In genomic region chr7:67342067-67342625, GRCm38 (mm10) we compare ENCODE assay signal across 20 mouse cellular contexts. TPM values are rescaled to one million over a fixed set of nuclear protein-coding genes. Genes with fewer than 3 reads are reported as not detected.
DNase-seq lines count a peak whose midpoint lies in the region; ATAC-seq and TF ChIP-seq lines count a peak whose summit lies in the region.
"Had no signal": no experiment of that assay in that cellular context is flagged by ENCODE, and none has a peak within 500 bp of the region (broad histone marks: within the 10 kb centered on the region; RNA-seq: fewer than 3 reads in every experiment).

No protein-coding gene starts in this region.

- H3K27ac ChIP-seq in heart, embryonic 11.5 days (ENCODE audit: low read depth, low read length), result no peak overlapping the region
- no peak overlapping the region for H3K27ac ChIP-seq in ES-E14 (ENCODE audit: insufficient read depth, low read depth, low read length, poor library complexity, severe bottlenecking)
- no peak overlapping the region for H3K27ac ChIP-seq in heart, embryonic 10.5 days
- H3K27ac ChIP-seq: embryonic facial prominence, embryonic 13.5 days; hindbrain, embryonic 12.5 days; limb, embryonic 10.5 days; midbrain, embryonic 15.5 days had no signal

- ATAC-seq in heart, embryonic 11.5 days (replicated peaks; ENCODE audit: insufficient number of reproducible peaks, low FRiP score, low TSS enrichment), result no peak
- ATAC-seq in megakaryocyte progenitor cell, adult 5-6 weeks (replicated peaks; ENCODE audit: poor library complexity), result peak; percentile 46; the same call in 1 of the 2 replicates
- ATAC-seq: forebrain, embryonic 14.5 days; midbrain, embryonic 15.5 days had no signal

- 0 out of 2 replicates have a peak, but pooled peaks cover 3% of the 10 kb centered on the region for H3K36me3 ChIP-seq in heart, embryonic 11.5 days (ENCODE audit: control insufficient read depth, insufficient read depth, low read length)
- no peaks in the 10 kb centered on the region; the same call in 1 of the 2 replicates for H3K36me3 ChIP-seq in ES-E14 (ENCODE audit: control insufficient read depth, insufficient read depth, low read length, poor library complexity, severe bottlenecking)
- peaks cover 13% of the 10 kb centered on the region for H3K36me3 ChIP-seq in heart, embryonic 10.5 days
- H3K36me3 ChIP-seq: midbrain, embryonic 15.5 days had no signal

- no peak overlapping the region for H3K4me3 ChIP-seq in heart, embryonic 11.5 days (ENCODE audit: low read depth, low read length)
- no peak overlapping the region for H3K4me3 ChIP-seq in ES-E14 (ENCODE audit: insufficient read depth in 1 of 2, low read depth in 1 of 2, low read length in 2 of 2, poor library complexity in 1 of 2, severe bottlenecking in 1 of 2)
- H3K4me3 ChIP-seq in heart, embryonic 10.5 days, result no peak overlapping the region
- H3K4me3 ChIP-seq: embryonic facial prominence, embryonic 13.5 days; hindbrain, embryonic 12.5 days; limb, embryonic 10.5 days; midbrain, embryonic 15.5 days; myocyte had no signal

- no peaks in the 10 kb centered on the region for H3K9me3 ChIP-seq in heart, embryonic 11.5 days (replicated peaks; ENCODE audit: control insufficient read depth, low read length)
- H3K9me3 ChIP-seq in ES-E14 (ENCODE audit: control insufficient read depth, insufficient read depth, low read depth, low read length), result no peaks in the 10 kb centered on the region
- H3K9me3 ChIP-seq in heart, embryonic 10.5 days, result no peaks in the 10 kb centered on the region
- H3K9me3 ChIP-seq: hindbrain, embryonic 12.5 days; limb, embryonic 10.5 days; midbrain, embryonic 15.5 days had no signal

- in situ Hi-C loops in ES-E14 (cut with MboI; ENCODE audit: low sequenced_read_pairs in 2 of 2, unreplicated experiment in 2 of 2), result no loop called here

- H3K4me2 ChIP-seq in heart, embryonic 11.5 days, result no peak overlapping the region
- H3K4me2 ChIP-seq: embryonic facial prominence, embryonic 13.5 days; hindbrain, embryonic 12.5 days; midbrain, embryonic 15.5 days had no signal

- H3K9ac ChIP-seq in heart, embryonic 11.5 days (ENCODE audit: low read depth, low read length), result no peak overlapping the region
- no peak overlapping the region for H3K9ac ChIP-seq in ES-E14 (ENCODE audit: insufficient read depth, low read depth, low read length, poor library complexity, severe bottlenecking)
- H3K9ac ChIP-seq: embryonic facial prominence, embryonic 13.5 days; hindbrain, embryonic 12.5 days; midbrain, embryonic 15.5 days had no signal

- H3K4me1 ChIP-seq in heart, embryonic 11.5 days (ENCODE audit: control insufficient read depth, insufficient read depth, low read length), result no peaks in the 10 kb centered on the region
- H3K4me1 ChIP-seq in ES-E14 (ENCODE audit: control insufficient read depth in 2 of 2, insufficient read depth in 2 of 2, low read length in 2 of 2, poor library complexity in 1 of 2), result peaks cover 0 to 2% of the 10 kb centered on the region in 2 experiments; a peak in 1 of 4 replicates
- no peaks in the 10 kb centered on the region; the same call in 1 of the 2 replicates for H3K4me1 ChIP-seq in heart, embryonic 10.5 days
- H3K4me1 ChIP-seq: embryonic facial prominence, embryonic 13.5 days; hindbrain, embryonic 12.5 days; limb, embryonic 10.5 days; midbrain, embryonic 15.5 days had no signal

- peak; percentile 85 for DNase-seq in heart, adult 11 months
- DNase-seq in ES-E14 (ENCODE audit: low read depth, low spot score), result no peak
- peak; percentile 27 for DNase-seq in c-Kit-positive CD71-positive TER-119-negative erythroid progenitor cells, embryonic 14.5 days (ENCODE audit: low read depth)
- no peak for DNase-seq in heart, embryonic 10.5 days (ENCODE audit: low spot score)
- DNase-seq in kidney, adult 9 months, result no peak
- DNase-seq: adrenal gland, postnatal 25 days; cerebellum, adult 9-10 months; gastrocnemius, postnatal 25 days; heart, postnatal 10 days; kidney, adult 2 months; kidney, postnatal 25 days; lung, adult 18-20 months had no signal

- WGBS in heart, embryonic 11.5 days (ENCODE audit: insufficient replicate concordance), result 83% methylated on average over 7 of the region's 7 CpGs
- WGBS in heart, embryonic 10.5 days, result 83% methylated on average over 7 of the region's 7 CpGs

- H3K27me3 ChIP-seq in heart, embryonic 11.5 days (ENCODE audit: control insufficient read depth, insufficient read depth, low read length), result no peaks in the 10 kb centered on the region
- H3K27me3 ChIP-seq in heart, embryonic 10.5 days (ENCODE audit: insufficient read depth, poor library complexity, severe bottlenecking), result no peaks in the 10 kb centered on the region
- H3K27me3 ChIP-seq: embryonic facial prominence, embryonic 13.5 days; hindbrain, embryonic 12.5 days; midbrain, embryonic 15.5 days had no signal

TF ChIP-seq in ES-E14, 5 proteins besides CTCF, POLR2A, EP300 and RAD21:
- TF ChIP-seq HCFC1 (IDR thresholded peaks at IDR 0.05; ENCODE audit: borderline replicate concordance, insufficient read depth, low read length) (no peak), MAFK (IDR thresholded peaks at IDR 0.05; ENCODE audit: insufficient read depth, low read depth, low read length) (peak; percentile 94)
TF ChIP-seq in ES-E14: peak in this region for 1.

RNA-seq across cellular contexts. Expression of gene Mef2a, which starts 30.5 kb away (rescaled TPM):
- 66.4 and 72.5 TPM in 2 replicates for polyA plus RNA-seq in heart, embryonic 11.5 days (2014; fragmentation: Nextera tagmentation; extraction: Ambion mirVana)
- 11.0 and 14.3 TPM in 2 replicates for total RNA-seq in ES-E14 (2012; rRNA removed)
- 36.4 and 43.9 TPM in 2 replicates for total RNA-seq in megakaryocyte progenitor cell, adult 5-6 weeks (2015)
- 15.0 and 18.4 TPM in 2 replicates for total RNA-seq in megakaryocyte progenitor cell, adult 5-6 weeks (2017)
- 45.7 and 69.6 TPM in 2 replicates for polyA plus RNA-seq in heart, embryonic 10.5 days (2016; fragmentation: Nextera tagmentation; extraction: Ambion mirVana)

Comparison
In these comparisons a context has a peak if more than half of its experiments do, and no peak if none do; other contexts are left out.
1. DNase-seq: peak in heart, adult 11 months (single experiment) and c-Kit-positive CD71-positive TER-119-negative erythroid progenitor cells, embryonic 14.5 days (single experiment); none in ES-E14 (single experiment), heart, embryonic 10.5 days (single experiment) and kidney, adult 9 months (single experiment).